Mouse (Mus musculus) left cerebral cortex, adult 6 months (tissue): Measurements from ENCODE around the gene Tbx3. TPM values are rescaled to one million over a fixed set of nuclear protein-coding genes. Genes with fewer than 3 reads are reported as not detected.

ENCODE experiments used
- long read RNA-seq, 2 experiments: library from polyadenylated mRNA; unstranded; transcript quantifications; one replicate each; pipeline ENCODE4 v2.0.0; 2019 to 2020
- polyA plus RNA-seq: library from polyadenylated mRNA; unstranded; fragments of <200 nt; fragmentation: Nextera tagmentation; gene quantifications from 2 replicates; pipeline ENCODE4 v1.2.3, GENCODE M21; 2021

Tbx3 gene
- 1.5 and 1.6 TPM in 2 replicates for polyA plus RNA-seq
- long read RNA-seq, experiment 1, full-length matches to known transcripts: 3 of 3 reads
- long read RNA-seq, experiment 1, partial matches to known transcripts: 0 of 3 reads
- long read RNA-seq, experiment 1, other reads (novel, unspliced or antisense): 0 of 3 reads
- long read RNA-seq, experiment 2, full-length matches to known transcripts: 1 of 1 reads
- long read RNA-seq, experiment 2, partial matches to known transcripts: 0 of 1 reads
- long read RNA-seq, experiment 2, other reads (novel, unspliced or antisense): 0 of 1 reads

DNA sequence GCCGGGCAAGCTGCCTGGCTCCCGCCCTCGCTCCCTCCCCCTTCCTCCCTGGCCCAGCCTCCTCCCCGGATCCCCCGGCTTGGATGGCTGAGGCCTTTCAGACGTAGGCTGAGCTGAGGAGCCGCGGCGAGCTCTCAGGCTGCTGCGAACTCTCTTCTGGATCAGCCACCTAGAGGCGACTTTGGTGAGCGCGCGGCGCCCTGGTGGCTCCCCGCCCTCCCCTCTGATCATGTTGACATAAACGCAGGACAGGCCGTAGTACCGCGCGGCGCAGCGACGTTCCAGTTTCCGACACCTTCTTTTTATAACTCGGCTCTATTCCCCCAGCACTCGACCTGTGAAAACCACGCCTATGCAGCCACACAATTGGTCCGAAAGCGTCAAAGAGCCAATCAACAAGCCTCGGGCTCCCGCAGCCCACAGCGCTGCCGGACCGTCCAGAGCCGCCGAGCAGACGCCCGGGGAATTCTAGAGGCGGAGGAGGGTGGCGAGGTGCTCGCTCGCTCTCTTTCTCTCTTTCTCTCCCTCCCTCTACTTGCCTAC lies at the start of gene Tbx3:
Gene Tbx3, plus strand, starts transcription at position 104 of the 543 bp plus-strand sequence.

Other genes with a start within 250 kb of the Tbx3 start
- not detected in 2 replicates for gene Tbx5, start 162.0 kb downstream of the Tbx3 start, polyA plus RNA-seq